Mouse (Mus musculus): ENCODE measurements around the gene Lgals3. TPM values are rescaled to one million over a fixed set of nuclear protein-coding genes. Genes with fewer than 3 reads are reported as not detected.
A peak's percentile ranks its signal among the peaks of the same experiment; 100 is the strongest.
"Not testable (repeated sequence)": the region's sequence is repeated elsewhere in the genome, so short reads cannot be mapped to it uniquely, and the experiment has no call there.

The Lgals3 gene
- polyA plus RNA-seq (2015; fragmentation: Nextera tagmentation; extraction: Ambion mirVana): 4.0 and 4.7 TPM in 2 replicates

- 0 out of 2 replicates have a peak within 1 kb of the TSS, but pooled peaks have one; percentile 29 for H3K9ac ChIP-seq (ENCODE audit: low read depth, low read length)
- H3K27ac ChIP-seq (ENCODE audit: low read depth, low read length): peak within 1 kb of the TSS; percentile 75
- peaks cover 8% of the 10 kb centered on the region for H3K4me1 ChIP-seq (ENCODE audit: control insufficient read depth, insufficient read depth, low read depth, low read length)
- WGBS: 27% methylated on average over 9 of the region's 9 CpGs
- H3K9me3 ChIP-seq (ENCODE audit: control insufficient read depth, low read length): no peaks in the 10 kb centered on the region
- H3K27me3 ChIP-seq (replicated peaks; ENCODE audit: control insufficient read depth, insufficient read depth, low read length): no peaks in the 10 kb centered on the region
- no peak within 1 kb of the TSS for H3K4me3 ChIP-seq (ENCODE audit: low read length)
- ATAC-seq: peak; percentile 94
- H3K36me3 ChIP-seq (ENCODE audit: control insufficient read depth, insufficient read depth, low read length): no peaks in the 10 kb centered on the region
- H3K4me2 ChIP-seq (ENCODE audit: low read length): peak within 1 kb of the TSS; percentile 46
These were observed at the start of gene Lgals3 for GRCm38 (mm10) chr14:47367461-47367860. Lgals3 (plus strand) TSS chr14:47367751.

GRCm38 (mm10) chr14:47319362-47319761 is 48.2 kb upstream of the Lgals3 start:
- whole genome bisulfite sequencing: 96% methylated on average over 5 of the region's 5 CpGs
- H3K27me3 ChIP-seq (replicated peaks; ENCODE audit: control insufficient read depth, insufficient read depth, low read length): no peaks in the 10 kb centered on the region
- no peak overlapping the region for H3K9ac ChIP-seq (ENCODE audit: low read depth, low read length)
- no peaks in the 10 kb centered on the region for H3K4me1 ChIP-seq (ENCODE audit: control insufficient read depth, insufficient read depth, low read depth, low read length)
- H3K36me3 ChIP-seq (ENCODE audit: control insufficient read depth, insufficient read depth, low read length): peaks cover 6% of the 10 kb centered on the region; the same call in 1 of the 2 replicates
- no peaks in the 10 kb centered on the region for H3K9me3 ChIP-seq (ENCODE audit: control insufficient read depth, low read length)
- no peak overlapping the region for H3K27ac ChIP-seq (ENCODE audit: low read depth, low read length)
- H3K4me2 ChIP-seq (ENCODE audit: low read length): no peak overlapping the region
- no peak for ATAC-seq
- no peak overlapping the region for H3K4me3 ChIP-seq (ENCODE audit: low read length)

GRCm38 (mm10) chr14:47321581-47321980 is 46.0 kb upstream of the Lgals3 start:
- not testable (repeated sequence) for ATAC-seq; H3K27me3 ChIP-seq (replicated peaks; ENCODE audit: control insufficient read depth, insufficient read depth, low read length); H3K36me3 ChIP-seq (ENCODE audit: control insufficient read depth, insufficient read depth, low read length); H3K27ac ChIP-seq (ENCODE audit: low read depth, low read length); H3K9ac ChIP-seq (ENCODE audit: low read depth, low read length); H3K4me1 ChIP-seq (ENCODE audit: control insufficient read depth, insufficient read depth, low read depth, low read length); H3K4me2 ChIP-seq (ENCODE audit: low read length); H3K4me3 ChIP-seq (ENCODE audit: low read length); H3K9me3 ChIP-seq (ENCODE audit: control insufficient read depth, low read length)
- WGBS: 92% methylated on average over 6 of the region's 8 CpGs

- H3K4me3 ChIP-seq (ENCODE audit: low read length): no peak overlapping the region
- H3K9me3 ChIP-seq (ENCODE audit: control insufficient read depth, low read length): no peaks in the 10 kb centered on the region
- H3K27ac ChIP-seq (ENCODE audit: low read depth, low read length): no peak overlapping the region
- ATAC-seq: no peak
- no peak overlapping the region for H3K9ac ChIP-seq (ENCODE audit: low read depth, low read length)
- H3K36me3 ChIP-seq (ENCODE audit: control insufficient read depth, insufficient read depth, low read length): no peaks in the 10 kb centered on the region
- H3K27me3 ChIP-seq (replicated peaks; ENCODE audit: control insufficient read depth, insufficient read depth, low read length): no peaks in the 10 kb centered on the region
- H3K4me2 ChIP-seq (ENCODE audit: low read length): no peak overlapping the region
- WGBS: 88% methylated on average over 9 of the region's 9 CpGs
- no peaks in the 10 kb centered on the region for H3K4me1 ChIP-seq (ENCODE audit: control insufficient read depth, insufficient read depth, low read depth, low read length)
These were observed 41.4 kb upstream of the Lgals3 start for GRCm38 (mm10) chr14:47325965-47326761.

GRCm38 (mm10) chr14:47327347-47327746 is 40.2 kb upstream of the Lgals3 start:
- H3K9ac ChIP-seq (ENCODE audit: low read depth, low read length): no peak overlapping the region
- H3K4me3 ChIP-seq (ENCODE audit: low read length): no peak overlapping the region
- no peaks in the 10 kb centered on the region for H3K4me1 ChIP-seq (ENCODE audit: control insufficient read depth, insufficient read depth, low read depth, low read length)
- H3K27me3 ChIP-seq (replicated peaks; ENCODE audit: control insufficient read depth, insufficient read depth, low read length): no peaks in the 10 kb centered on the region
- H3K36me3 ChIP-seq (ENCODE audit: control insufficient read depth, insufficient read depth, low read length): no peaks in the 10 kb centered on the region
- 95% methylated on average over 5 of the region's 5 CpGs for WGBS
- no peak overlapping the region for H3K27ac ChIP-seq (ENCODE audit: low read depth, low read length)
- H3K9me3 ChIP-seq (ENCODE audit: control insufficient read depth, low read length): no peaks in the 10 kb centered on the region
- no peak for ATAC-seq
- H3K4me2 ChIP-seq (ENCODE audit: low read length): no peak overlapping the region

DNA sequence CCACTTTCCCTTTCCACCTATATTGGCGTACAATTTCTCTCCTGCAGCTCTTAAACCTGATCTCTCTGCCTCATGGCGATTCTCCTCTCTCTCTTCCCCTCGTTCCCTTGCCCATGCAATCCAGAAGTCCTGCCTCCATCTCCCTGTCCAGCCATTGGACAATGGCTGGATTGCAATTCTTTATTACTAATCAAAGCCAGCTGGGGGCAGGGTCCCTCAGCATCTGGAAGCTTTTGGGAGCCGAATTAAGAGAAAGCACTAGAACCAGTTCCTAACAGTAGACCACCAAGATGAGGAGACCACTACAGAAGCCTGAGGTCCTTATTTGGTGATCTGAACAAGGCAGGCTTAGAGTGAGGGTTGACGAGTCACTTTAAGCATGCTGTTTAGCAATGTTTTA is 35.6 kb upstream of the Lgals3 start:
- no peak for ATAC-seq
- WGBS: 70% methylated on average over 5 of the region's 5 CpGs

GRCm38 (mm10) chr14:47334819-47335218 is 32.7 kb upstream of the Lgals3 start:
- no peak overlapping the region for H3K27ac ChIP-seq (ENCODE audit: low read depth, low read length)
- no peak overlapping the region for H3K4me3 ChIP-seq (ENCODE audit: low read length)
- WGBS: 83% methylated on average over 4 of the region's 4 CpGs
- no peaks in the 10 kb centered on the region for H3K9me3 ChIP-seq (ENCODE audit: control insufficient read depth, low read length)
- H3K4me1 ChIP-seq (ENCODE audit: control insufficient read depth, insufficient read depth, low read depth, low read length): no peaks in the 10 kb centered on the region
- no peaks in the 10 kb centered on the region for H3K27me3 ChIP-seq (replicated peaks; ENCODE audit: control insufficient read depth, insufficient read depth, low read length)
- no peak overlapping the region for H3K4me2 ChIP-seq (ENCODE audit: low read length)
- no peaks in the 10 kb centered on the region for H3K36me3 ChIP-seq (ENCODE audit: control insufficient read depth, insufficient read depth, low read length)
- 0 out of 2 replicates have a peak, but pooled peaks have one; percentile 20 for ATAC-seq
- H3K9ac ChIP-seq (ENCODE audit: low read depth, low read length): no peak overlapping the region

More for the DNA sequence above, 35.6 kb upstream of the Lgals3 start:
- no peaks in the 10 kb centered on the region for H3K9me3 ChIP-seq (ENCODE audit: control insufficient read depth, low read length)
- H3K9ac ChIP-seq (ENCODE audit: low read depth, low read length): no peak overlapping the region
- H3K27me3 ChIP-seq (replicated peaks; ENCODE audit: control insufficient read depth, insufficient read depth, low read length): no peaks in the 10 kb centered on the region
- H3K4me3 ChIP-seq (ENCODE audit: low read length): no peak overlapping the region
- H3K36me3 ChIP-seq (ENCODE audit: control insufficient read depth, insufficient read depth, low read length): no peaks in the 10 kb centered on the region
- H3K4me2 ChIP-seq (ENCODE audit: low read length): no peak overlapping the region
- H3K27ac ChIP-seq (ENCODE audit: low read depth, low read length): no peak overlapping the region
- H3K4me1 ChIP-seq (ENCODE audit: control insufficient read depth, insufficient read depth, low read depth, low read length): no peaks in the 10 kb centered on the region

DNA sequence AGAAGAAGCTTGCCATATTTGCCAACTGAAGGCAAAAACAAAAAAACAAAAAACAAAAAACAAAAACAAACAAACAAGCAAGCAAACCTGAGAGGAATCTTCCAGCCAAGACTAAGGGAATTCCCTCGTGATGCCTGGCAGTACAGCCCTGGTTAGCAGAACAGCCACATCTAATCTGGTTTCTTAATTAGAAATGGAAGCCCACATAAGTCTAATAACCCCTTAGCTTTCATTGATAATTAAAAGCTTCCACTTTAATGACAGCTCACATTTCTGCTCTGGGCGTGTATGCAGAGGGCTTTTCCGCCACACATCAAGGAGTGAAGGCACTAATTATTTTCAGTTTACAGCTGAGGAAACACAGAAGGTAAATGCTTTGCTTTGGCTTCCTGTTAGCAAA is 32.3 kb upstream of the Lgals3 start:
- H3K4me2 ChIP-seq (ENCODE audit: low read length): no peak overlapping the region
- no peak overlapping the region for H3K4me3 ChIP-seq (ENCODE audit: low read length)
- no peaks in the 10 kb centered on the region for H3K4me1 ChIP-seq (ENCODE audit: control insufficient read depth, insufficient read depth, low read depth, low read length)
- no peak overlapping the region for H3K27ac ChIP-seq (ENCODE audit: low read depth, low read length)
- H3K27me3 ChIP-seq (replicated peaks; ENCODE audit: control insufficient read depth, insufficient read depth, low read length): no peaks in the 10 kb centered on the region
- H3K36me3 ChIP-seq (ENCODE audit: control insufficient read depth, insufficient read depth, low read length): no peaks in the 10 kb centered on the region
- peak; percentile 67 for ATAC-seq
- WGBS: 53% methylated on average over 3 of the region's 3 CpGs
- H3K9ac ChIP-seq (ENCODE audit: low read depth, low read length): no peak overlapping the region
- H3K9me3 ChIP-seq (ENCODE audit: control insufficient read depth, low read length): no peaks in the 10 kb centered on the region

GRCm38 (mm10) chr14:47340231-47340925 is 27.2 kb upstream of the Lgals3 start:
- no peaks in the 10 kb centered on the region for H3K4me1 ChIP-seq (ENCODE audit: control insufficient read depth, insufficient read depth, low read depth, low read length)
- no peaks in the 10 kb centered on the region for H3K27me3 ChIP-seq (replicated peaks; ENCODE audit: control insufficient read depth, insufficient read depth, low read length)
- no peak overlapping the region for H3K4me2 ChIP-seq (ENCODE audit: low read length)
- no peak overlapping the region for H3K4me3 ChIP-seq (ENCODE audit: low read length)
- no peak overlapping the region for H3K27ac ChIP-seq (ENCODE audit: low read depth, low read length)
- H3K9ac ChIP-seq (ENCODE audit: low read depth, low read length): no peak overlapping the region
- WGBS: 84% methylated on average over 10 of the region's 10 CpGs
- H3K36me3 ChIP-seq (ENCODE audit: control insufficient read depth, insufficient read depth, low read length): no peaks in the 10 kb centered on the region
- ATAC-seq: no peak
- H3K9me3 ChIP-seq (ENCODE audit: control insufficient read depth, low read length): no peaks in the 10 kb centered on the region
